Mouse (Mus musculus) heart, postnatal 14 days (tissue): Measurements from ENCODE around the gene Ect2l. TPM values are rescaled to one million over a fixed set of nuclear protein-coding genes. Genes with fewer than 3 reads are reported as not detected.
"Not testable (repeated sequence)": the region's sequence is repeated elsewhere in the genome, so short reads cannot be mapped to it uniquely, and the experiment has no call there.

Experiments
- DNase-seq, 2 experiments: peaks; one replicate each; pipeline ENCODE4 v3.0.0; 2021 to 2022
- intact Hi-C: fragments of 180-260 bp; cut with DNase I; formaldehyde crosslinking; loops from one replicate; pipeline ENCODE4 v1.15.1; 2025
- total RNA-seq, 2 experiments: library from RNA; stranded (reverse); gene quantifications; 2 replicates each; pipeline ENCODE4 v1.2.3; 2021

Ect2l gene
- total RNA-seq, 2 experiments from 2014 or later: 0.19 TPM; not detected in 1

- no peak for DNase-seq
- intact Hi-C loops: no loop called here
Observed at GRCm38 (mm10) chr10:18194156-18194555, 16.5 kb downstream of the Ect2l start.

GRCm38 (mm10) chr10:18193221-18193620 lies 17.5 kb downstream of the Ect2l start:
- no peak for DNase-seq
- intact Hi-C loops: no loop called here

- no peak for DNase-seq
- intact Hi-C loops: no loop called here
Observed at GRCm38 (mm10) chr10:18191706-18192105, 19.0 kb downstream of the Ect2l start.

GRCm38 (mm10) chr10:18189498-18189897 lies 21.2 kb downstream of the Ect2l start:
- no peak for DNase-seq
- intact Hi-C loops: no loop called here

GRCm38 (mm10) chr10:18188564-18188963 lies 22.1 kb downstream of the Ect2l start:
- intact Hi-C loops: no loop called here
- no peak for DNase-seq

GRCm38 (mm10) chr10:18182246-18182645 lies 28.4 kb downstream of the Ect2l start:
- intact Hi-C loops: no loop called here
- DNase-seq: no peak

- intact Hi-C loops: no loop called here
- no peak for DNase-seq
Observed at GRCm38 (mm10) chr10:18177304-18177703, 33.4 kb downstream of the Ect2l start.

GRCm38 (mm10) chr10:18176722-18177121 lies 34.0 kb downstream of the Ect2l start:
- DNase-seq: no peak
- intact Hi-C loops: no loop called here

GRCm38 (mm10) chr10:18175087-18175486 lies 35.6 kb downstream of the Ect2l start:
- DNase-seq: no peak
- intact Hi-C loops: no loop called here

GRCm38 (mm10) chr10:18162435-18162971 lies 48.2 kb downstream of the Ect2l start:
- intact Hi-C loops: no loop called here
- DNase-seq: no peak

- DNase-seq: no peak
- intact Hi-C loops: no loop called here
Observed at GRCm38 (mm10) chr10:18147224-18147623, 63.5 kb downstream of the Ect2l start.

GRCm38 (mm10) chr10:18142231-18142630 lies 68.5 kb downstream of the Ect2l start:
- intact Hi-C loops: no loop called here
- DNase-seq: no peak

- intact Hi-C loops: no loop called here
- DNase-seq: peak; percentile 52 to 78
Observed at GRCm38 (mm10) chr10:18141389-18141788, 69.3 kb downstream of the Ect2l start.

- DNase-seq: no peak
- intact Hi-C loops: no loop called here
Observed at GRCm38 (mm10) chr10:18139615-18140014, 71.1 kb downstream of the Ect2l start.

- DNase-seq, intact Hi-C loops: not testable (repeated sequence)
Observed at GRCm38 (mm10) chr10:18138853-18139503, 71.7 kb downstream of the Ect2l start.

GRCm38 (mm10) chr10:18131666-18132650 lies 78.7 kb downstream of the Ect2l start:
- DNase-seq: no peak
- intact Hi-C loops: no loop called here

- intact Hi-C loops: no loop called here
- no peak for DNase-seq
Observed at GRCm38 (mm10) chr10:18130276-18130675, 80.4 kb downstream of the Ect2l start.

- DNase-seq: no peak
- intact Hi-C loops: no loop called here
Observed at GRCm38 (mm10) chr10:18118336-18118735, 92.4 kb downstream of the Ect2l start.

GRCm38 (mm10) chr10:18113473-18114093 lies 97.1 kb downstream of the Ect2l start:
- intact Hi-C loops: no loop called here
- no peak for DNase-seq

GRCm38 (mm10) chr10:18110940-18111339 lies 99.8 kb downstream of the Ect2l start:
- intact Hi-C loops: no loop called here
- DNase-seq: no peak

GRCm38 (mm10) chr10:18107471-18107870 lies 103.2 kb downstream of the Ect2l start:
- DNase-seq: peak in 1 of 2 experiments; percentile 14
- intact Hi-C loops: loop anchor here (5.0 to 10.0 kb wide), 3 partner anchors 50 to 373 kb away; partner anchors contain the start of gene Reps1
